Mouse (Mus musculus): Measurements from ENCODE around the gene Fut7.

Gene Fut7

GRCm38 (mm10) chr2:25460135-25460534 lies 37.1 kb downstream of the Fut7 start:
- no peak for DNase-seq (ENCODE audit: low spot score)

DNA sequence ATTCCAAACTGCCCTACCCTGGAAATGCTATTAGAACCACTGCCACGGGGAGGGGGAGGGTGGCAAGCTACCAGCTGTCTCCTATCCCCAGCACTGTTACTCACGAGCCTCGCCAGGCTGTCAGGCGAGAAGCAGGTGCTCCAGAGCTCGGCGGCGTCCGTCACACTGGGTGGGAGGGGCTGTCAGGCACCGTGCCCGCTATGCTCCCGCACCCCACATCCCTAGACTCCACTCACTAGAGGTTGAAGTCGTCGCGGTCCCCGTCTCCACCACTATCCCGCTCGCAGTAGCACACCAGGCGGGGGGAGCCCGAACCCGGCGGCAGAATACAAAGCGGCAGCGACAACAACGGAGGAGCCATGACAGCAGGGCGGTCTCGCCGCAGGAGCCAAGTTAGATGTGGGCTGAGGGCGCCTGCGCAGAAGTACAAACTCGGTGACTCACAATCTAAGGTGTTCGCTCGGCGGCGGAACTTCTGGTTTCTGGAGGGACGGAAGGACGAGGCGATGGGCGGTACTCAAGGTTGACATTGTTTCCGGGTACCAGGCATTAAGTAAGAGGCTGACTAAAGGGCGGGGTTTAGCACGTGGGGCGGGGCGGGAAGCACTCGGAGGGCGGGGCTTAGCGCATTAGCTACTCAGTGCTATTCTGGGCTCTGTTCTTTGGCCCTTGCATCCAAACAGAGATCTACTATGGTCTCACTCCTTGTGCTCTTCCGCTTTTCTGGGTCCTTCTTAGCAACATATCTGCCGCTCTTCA lies 37.7 kb downstream of the Fut7 start, which contains the start of gene Paxx:
Gene Paxx (minus strand): TSS at position 544 of the 759 bp plus-strand sequence.
- DNase-seq (ENCODE audit: low spot score), result peak; percentile 80

GRCm38 (mm10) chr2:25461407-25461806 lies 38.3 kb downstream of the Fut7 start:
- DNase-seq (ENCODE audit: low spot score), result no peak

DNA sequence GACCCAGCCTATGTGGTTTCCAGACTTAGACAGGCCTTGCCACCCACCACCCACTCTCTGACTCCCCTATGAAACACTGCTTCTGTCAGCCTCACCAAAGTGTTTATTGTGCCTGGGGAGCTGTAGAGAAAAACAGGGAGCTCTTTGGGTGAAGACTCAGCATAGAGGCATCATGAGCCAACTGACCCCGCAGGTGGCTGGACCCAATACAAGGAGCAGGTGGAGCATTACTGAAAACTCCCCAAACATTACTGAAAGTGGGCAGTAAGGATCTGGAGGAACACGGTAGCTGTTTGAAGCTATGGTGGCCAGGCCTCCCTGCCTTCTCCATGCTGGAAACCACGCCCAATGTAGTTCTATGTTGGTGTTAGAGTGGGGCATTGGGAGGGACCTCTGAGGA lies 40.6 kb downstream of the Fut7 start:
- DNase-seq (ENCODE audit: low spot score), result no peak

- DNase-seq (ENCODE audit: low spot score), result no peak
Measured at GRCm38 (mm10) chr2:25465256-25465655, 42.2 kb downstream of the Fut7 start.

- DNase-seq (ENCODE audit: low spot score), result no peak
Measured at GRCm38 (mm10) chr2:25465816-25466635, 43.0 kb downstream of the Fut7 start.

DNA sequence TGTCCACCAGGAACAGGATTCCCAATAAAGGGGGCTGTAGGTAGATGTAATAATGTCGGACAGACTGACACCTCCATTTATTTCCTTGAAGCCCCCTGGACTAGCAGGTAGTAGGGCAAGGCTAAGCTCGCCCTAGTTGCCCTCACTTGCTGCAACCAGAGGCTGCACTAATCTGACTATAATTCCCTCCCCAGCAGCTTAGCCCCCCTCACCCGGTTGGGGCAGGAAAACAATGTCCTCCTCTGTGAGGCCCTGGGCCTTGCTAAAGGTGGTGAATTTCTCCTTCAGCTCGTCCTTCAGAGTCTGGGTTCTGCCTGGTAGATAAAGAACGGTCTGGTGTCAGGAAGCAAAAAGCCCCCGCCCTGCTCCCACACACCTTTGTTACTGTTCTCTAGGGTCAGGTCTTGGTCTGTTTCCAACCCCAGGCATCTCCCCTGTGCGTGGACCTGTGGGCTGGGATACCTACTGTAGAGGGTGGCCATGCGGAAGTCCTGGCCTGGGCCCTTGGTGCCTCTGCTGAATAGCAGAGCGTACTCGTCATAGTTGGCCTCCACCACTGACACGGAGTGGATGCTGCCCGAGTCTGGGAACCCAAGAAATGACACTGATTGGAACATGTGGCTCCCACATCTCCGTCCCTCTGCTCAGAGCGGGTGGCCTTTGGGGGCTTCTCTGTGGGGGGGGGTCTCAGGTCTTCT lies 44.7 kb downstream of the Fut7 start:
- no peak for DNase-seq (ENCODE audit: low spot score)

GRCm38 (mm10) chr2:25468962-25469915 lies 46.2 kb downstream of the Fut7 start:
- DNase-seq (ENCODE audit: low spot score), result no peak

- DNase-seq (ENCODE audit: low spot score), result no peak
Measured at GRCm38 (mm10) chr2:25469969-25470368, 46.9 kb downstream of the Fut7 start, which contains the start of gene Ptgds. Gene Ptgds (minus strand): TSS chr2:25470046.

GRCm38 (mm10) chr2:25472550-25472949 lies 49.5 kb downstream of the Fut7 start:
- DNase-seq (ENCODE audit: low spot score), result no peak
